Mouse (Mus musculus): ENCODE results near the gene Acadsb.

Gene Acadsb

DNA sequence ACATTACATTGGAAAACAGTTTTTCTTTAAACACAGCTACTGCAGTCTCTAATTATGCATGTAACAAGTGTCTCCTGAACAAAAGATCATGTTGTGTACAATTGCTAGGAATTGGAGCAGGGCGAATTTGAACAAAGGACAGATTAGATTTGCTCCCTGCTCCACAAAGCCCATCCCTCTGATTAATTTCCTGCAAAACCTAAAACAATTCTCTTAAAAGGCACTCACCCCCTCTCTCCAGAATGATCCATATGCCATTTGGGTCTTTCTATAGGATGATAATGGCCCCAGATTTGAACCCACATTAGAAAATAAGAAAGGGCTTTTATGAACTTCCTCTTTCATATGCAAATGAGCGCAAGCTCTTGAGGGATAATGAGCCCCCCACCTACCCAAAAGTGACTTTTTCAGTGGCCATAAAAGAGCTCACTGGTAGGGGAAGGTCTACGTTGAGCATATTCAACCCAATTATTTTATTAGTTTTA, 54.8 kb downstream of the Acadsb start:
- no peak for DNase-seq (ENCODE audit: low spot score in 2 of 2)

- DNase-seq (ENCODE audit: low spot score in 2 of 2): no peak
Observed at GRCm38 (mm10) chr7:131465735-131466134, 55.3 kb downstream of the Acadsb start.

GRCm38 (mm10) chr7:131467312-131467711, 56.9 kb downstream of the Acadsb start:
- no peak for DNase-seq (ENCODE audit: low spot score in 2 of 2)

DNA sequence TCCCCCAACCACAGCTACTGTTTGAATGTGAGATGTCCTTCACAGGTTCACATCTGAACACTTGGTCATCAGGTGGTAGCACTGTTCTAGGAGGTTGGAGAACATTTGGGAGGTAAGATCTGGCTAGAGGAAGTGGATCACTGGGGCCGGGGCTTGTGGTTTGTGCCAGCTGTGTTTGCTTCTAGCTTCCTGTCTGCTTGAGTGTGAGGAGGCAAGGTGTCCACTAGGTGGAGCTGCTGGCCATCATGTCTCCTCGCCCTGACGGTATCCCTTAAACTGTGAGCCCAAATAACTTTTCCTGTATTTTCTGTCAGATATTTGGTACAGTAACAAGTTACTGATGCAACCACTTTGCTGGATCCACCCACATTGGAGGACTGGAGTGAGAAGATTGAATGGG, 59.1 kb downstream of the Acadsb start:
- DNase-seq (ENCODE audit: low spot score in 2 of 2): no peak

GRCm38 (mm10) chr7:131471551-131471950, 61.1 kb downstream of the Acadsb start:
- no peak for DNase-seq (ENCODE audit: low spot score in 2 of 2)

- no peak for DNase-seq (ENCODE audit: low spot score in 2 of 2)
Observed at GRCm38 (mm10) chr7:131477140-131477539, 66.7 kb downstream of the Acadsb start.

DNA sequence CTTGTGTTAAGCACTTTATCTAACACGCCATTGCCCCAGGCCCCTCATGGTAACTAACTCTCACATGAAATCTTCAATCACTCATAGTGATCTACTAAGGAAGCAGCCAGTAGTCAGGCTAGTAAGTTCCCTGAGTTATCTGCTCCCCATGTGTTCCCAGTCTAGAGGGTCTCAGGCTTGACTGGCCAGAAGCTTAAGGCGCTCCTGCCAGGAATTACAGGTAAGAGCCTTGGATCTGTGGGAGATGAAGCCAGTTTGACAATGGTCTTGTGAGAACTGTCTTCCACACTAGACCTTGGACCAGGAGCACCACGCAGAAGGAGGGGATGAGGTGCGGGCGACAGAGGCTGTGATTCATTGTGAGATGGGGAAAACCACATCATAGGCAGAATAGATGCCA, 68.0 kb downstream of the Acadsb start:
- no peak for DNase-seq (ENCODE audit: low spot score in 2 of 2)
